Mouse (Mus musculus) ovary, postnatal 36 days (tissue): ENCODE results near the gene Olfr191.
"Not testable (repeated sequence)": the region's sequence is repeated elsewhere in the genome, so short reads cannot be mapped to it uniquely, and the experiment has no call there.

ENCODE experiments used
- DNase-seq: peaks from one replicate; pipeline ENCODE4 v3.0.0; 2022; ENCODE audit warnings: low spot score, mixed read lengths

Gene Olfr191

DNA sequence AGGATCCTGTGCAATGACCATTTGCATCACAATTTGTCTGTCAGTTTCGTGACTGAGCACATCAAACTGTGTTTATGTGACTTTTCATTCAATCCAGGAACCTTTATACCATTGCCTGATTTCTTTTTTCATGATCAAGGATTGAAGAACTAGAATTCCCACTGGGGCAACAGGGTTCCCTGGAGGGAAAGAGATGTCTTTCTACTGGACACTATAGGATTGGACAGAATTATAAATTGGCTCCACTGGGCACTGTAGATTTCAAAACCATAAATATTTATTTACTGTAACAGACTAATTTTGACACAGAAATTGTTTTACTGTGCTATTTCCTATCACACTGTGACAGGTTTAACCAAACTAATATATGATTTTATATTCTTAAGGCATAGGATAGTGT lies at the start of gene Olfr191:
Olfr191 (minus strand) TSS at position 101 of the 400 bp plus-strand sequence.
- DNase-seq, result not testable (repeated sequence)

DNA sequence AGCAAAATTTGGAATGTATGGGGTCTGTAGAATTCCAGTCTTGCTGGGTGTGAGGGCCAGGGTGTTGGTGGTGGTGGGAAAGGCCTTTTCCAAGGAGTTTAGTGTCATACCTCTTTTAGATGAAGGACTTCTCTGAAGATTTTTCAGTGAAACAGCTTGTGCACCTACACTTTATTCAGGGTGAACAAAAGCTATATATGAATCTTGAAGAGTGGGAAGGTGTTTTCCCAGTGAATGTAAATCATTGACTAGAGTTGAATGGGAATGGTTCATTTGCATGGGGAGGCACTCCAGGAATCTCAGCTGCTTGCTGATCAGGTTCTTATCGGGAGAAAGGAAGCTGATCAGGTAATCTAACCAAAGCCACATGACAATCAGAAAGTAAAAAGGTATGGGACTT lies 41.1 kb upstream of the Olfr191 start:
- DNase-seq, result no peak

- no peak for DNase-seq
Observed at GRCm38 (mm10) chr16:59120969-59121368, 31.3 kb upstream of the Olfr191 start, which contains the start of gene Olfr194. TSS of gene Olfr194 (minus strand) at chr16:59121069.

- no peak for DNase-seq
Observed at GRCm38 (mm10) chr16:59111781-59112180, 22.2 kb upstream of the Olfr191 start, which contains the start of gene Olfr193. TSS of gene Olfr193 (minus strand) at chr16:59111881.

GRCm38 (mm10) chr16:59108522-59108921 lies 18.9 kb upstream of the Olfr191 start:
- not testable (repeated sequence) for DNase-seq

- DNase-seq, result no peak
Observed at GRCm38 (mm10) chr16:59105312-59105711, 15.7 kb upstream of the Olfr191 start.

DNA sequence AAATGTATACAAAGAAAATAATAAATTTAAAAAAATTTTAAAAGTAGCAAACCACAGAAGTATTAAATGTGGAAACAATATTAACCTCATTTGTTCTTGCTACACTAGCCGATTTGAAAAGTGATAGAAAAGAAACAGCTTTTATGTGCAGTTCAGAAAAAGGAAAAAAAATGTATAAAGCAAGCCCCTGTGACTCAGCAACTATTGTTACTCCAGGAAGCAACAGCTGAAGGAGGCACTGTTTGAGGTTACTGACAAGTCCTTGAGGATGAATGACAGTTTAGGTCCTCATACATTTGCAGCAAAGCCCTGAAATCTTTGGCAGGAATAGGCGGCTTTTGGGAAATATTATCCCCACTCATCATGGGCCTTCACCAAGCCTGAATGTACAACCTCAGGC lies 8.5 kb downstream of the Olfr191 start:
- not testable (repeated sequence) for DNase-seq

DNA sequence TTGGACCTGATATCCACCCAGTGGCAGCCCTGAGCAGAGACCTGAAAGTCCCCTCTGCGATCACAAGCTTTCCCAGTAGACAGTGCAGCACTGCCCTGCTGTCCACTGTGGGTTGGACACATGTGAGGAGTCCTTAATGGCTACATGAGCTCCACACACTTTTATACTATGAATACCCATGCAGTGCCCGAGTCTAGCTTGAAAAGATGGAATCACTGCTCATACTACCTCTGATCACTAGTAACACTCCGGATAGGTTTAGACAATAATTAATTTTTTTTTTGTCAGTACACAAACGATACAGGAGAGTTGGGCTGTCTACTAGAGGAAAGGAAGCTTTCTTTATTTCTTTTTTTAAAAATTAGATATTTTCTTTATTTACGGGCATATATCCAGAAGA lies 11.7 kb downstream of the Olfr191 start, which contains the start of gene Olfr190:
Olfr190 (minus strand) TSS at position 101 of the 400 bp plus-strand sequence.
- DNase-seq, result no peak

GRCm38 (mm10) chr16:59073520-59073919 lies 16.1 kb downstream of the Olfr191 start:
- no peak for DNase-seq

DNA sequence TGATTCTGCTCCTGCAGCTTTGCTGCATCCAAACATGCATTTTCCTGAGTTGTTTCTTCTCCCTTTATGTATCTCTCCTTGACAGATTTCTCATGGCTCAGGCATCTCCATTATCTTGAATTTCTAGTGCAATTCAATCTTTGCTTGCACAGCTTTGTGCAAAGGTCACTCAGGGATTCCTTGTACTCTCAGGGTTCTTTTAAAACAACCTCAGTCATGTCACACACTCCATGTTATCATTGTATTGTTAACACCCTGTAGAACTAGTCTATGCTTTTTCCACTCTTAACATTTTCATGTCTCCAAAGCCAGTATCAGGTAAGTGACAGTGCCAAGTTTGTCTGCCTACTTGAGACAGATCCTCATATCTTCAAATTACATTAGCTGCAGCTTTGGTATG lies 17.9 kb downstream of the Olfr191 start:
- no peak for DNase-seq

DNA sequence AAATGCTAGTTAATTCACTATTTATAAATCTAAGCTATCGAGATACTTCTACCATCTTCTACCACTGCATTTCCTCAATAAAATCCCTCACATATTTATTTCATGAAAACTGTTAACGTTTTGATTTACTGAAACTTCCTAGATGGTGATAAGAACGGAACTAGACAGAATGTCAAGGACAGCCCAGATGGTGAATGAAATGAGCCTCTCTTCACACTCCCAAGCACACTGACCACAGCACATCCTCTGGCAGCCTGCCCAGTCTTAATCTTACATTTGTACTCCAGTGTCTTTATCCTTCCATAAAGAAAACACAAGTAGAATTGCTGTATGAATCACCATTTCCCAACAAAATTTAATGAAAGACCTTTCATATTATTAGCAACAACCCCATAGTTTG lies 27.2 kb downstream of the Olfr191 start:
- DNase-seq, result not testable (repeated sequence)

GRCm38 (mm10) chr16:59049286-59049685 lies 40.3 kb downstream of the Olfr191 start:
- DNase-seq, result not testable (repeated sequence)

DNA sequence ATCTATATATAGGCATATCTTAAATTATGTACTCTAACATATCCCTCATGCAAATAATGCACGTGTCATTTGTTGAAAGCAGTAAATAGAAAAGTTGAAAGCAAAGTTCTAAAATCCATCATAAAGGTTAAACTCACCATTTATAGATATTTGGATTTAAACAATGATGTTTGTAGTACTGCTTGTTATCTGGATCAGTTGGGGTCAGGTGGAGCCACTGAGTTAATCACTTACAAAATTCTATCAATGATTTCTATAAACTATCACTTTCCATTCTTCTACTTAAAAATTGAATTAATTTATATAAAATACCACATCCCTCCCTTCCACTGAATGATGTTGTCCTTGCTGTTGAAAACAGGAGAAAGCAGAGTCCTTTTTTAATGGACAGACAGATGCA lies 40.8 kb downstream of the Olfr191 start:
- DNase-seq, result no peak

- no peak for DNase-seq
Observed at GRCm38 (mm10) chr16:59047579-59047978, 42.0 kb downstream of the Olfr191 start.

GRCm38 (mm10) chr16:59045835-59046234 lies 43.8 kb downstream of the Olfr191 start:
- no peak for DNase-seq

GRCm38 (mm10) chr16:59039710-59040109 lies 49.9 kb downstream of the Olfr191 start, which contains the start of gene Olfr187:
TSS of gene Olfr187 (minus strand) at chr16:59039767.
- DNase-seq, result no peak
